Mouse (Mus musculus) hindbrain, embryonic 10.5 days (tissue): ENCODE measurements around the gene Gnpnat1. TPM values are rescaled to one million over a fixed set of nuclear protein-coding genes. Genes with fewer than 3 reads are reported as not detected.

Experiments used
- DNase-seq: peaks from one replicate; pipeline ENCODE4 v3.0.0-alpha.2; 2017; ENCODE audit warnings: low spot score
- H3K27ac ChIP-seq: fragments of 300-500 bp; sonication (generic); 2 replicates; pipeline ENCODE4 v1.5.1; 2016; ENCODE audit warnings: mild to moderate bottlenecking, moderate library complexity
- H3K27me3 ChIP-seq: fragments of 300-500 bp; sonication (generic); 2 replicates; pipeline ENCODE4 v1.6.1; 2016; ENCODE audit warnings: mild to moderate bottlenecking; ENCODE audit not compliant: poor library complexity, insufficient read depth, severe bottlenecking
- H3K36me3 ChIP-seq: fragments of 300-500 bp; sonication (generic); 2 replicates; pipeline ENCODE4 v1.6.1; 2016; ENCODE audit warnings: mild to moderate bottlenecking, moderate library complexity
- H3K4me1 ChIP-seq: fragments of 300-500 bp; sonication (generic); replicated peaks from 2 replicates; pipeline ENCODE4 v1.6.1; 2016; ENCODE audit warnings: mild to moderate bottlenecking
- H3K4me3 ChIP-seq: fragments of 300-500 bp; sonication (generic); 2 replicates; pipeline ENCODE4 v1.5.1; 2016; ENCODE audit warnings: mild to moderate bottlenecking, moderate library complexity
- H3K9me3 ChIP-seq: fragments of 300-500 bp; sonication (generic); 2 replicates; pipeline ENCODE4 v1.6.1; 2016; ENCODE audit warnings: mild to moderate bottlenecking, moderate library complexity
- WGBS: fragments of 180-500 bp; shearing (Covaris S2); methylation state at CpG from one replicate; pipeline ENCODE4 v1.1.7; 2016; 5-methylcytosine and 5-hydroxymethylcytosine counted together
- polyA plus RNA-seq: library from polyadenylated mRNA; unstranded; fragments of >200 nt; fragmentation: Nextera tagmentation; extraction: Ambion mirVana; gene quantifications from 2 replicates; pipeline ENCODE4 v1.2.1, GENCODE M21; 2016

The Gnpnat1 gene
- polyA plus RNA-seq, 1 experiment from 2014 or later, result 38.6 TPM

- Histone ChIP-seq H3K4me3 (no peak overlapping the region), H3K4me1 (peaks cover 16% of the 10 kb centered on the region), H3K36me3 (no peaks in the 10 kb centered on the region), H3K9me3 (no peaks in the 10 kb centered on the region), H3K27ac (0 out of 2 replicates have a peak overlapping the region, but pooled peaks have one; percentile 0), H3K27me3 (no peaks in the 10 kb centered on the region)
- no peak for DNase-seq
- WGBS, result 80% methylated on average over 19 of the region's 19 CpGs
Observed at GRCm38 (mm10) chr14:45438250-45438930, 33.7 kb upstream of the Gnpnat1 start.

- Histone ChIP-seq H3K27ac (no peak overlapping the region), H3K36me3 (no peaks in the 10 kb centered on the region), H3K9me3 (peaks cover 14% of the 10 kb centered on the region), H3K27me3 (no peaks in the 10 kb centered on the region), H3K4me3 (no peak overlapping the region), H3K4me1 (peaks cover 5% of the 10 kb centered on the region; the same call in 1 of the 2 replicates)
- WGBS, result 72% methylated on average over 6 of the region's 6 CpGs
- no peak for DNase-seq
Observed at GRCm38 (mm10) chr14:45434220-45434619, 29.5 kb upstream of the Gnpnat1 start.

- WGBS, result 70% methylated on average over 4 of the region's 4 CpGs
- no peaks in the 10 kb centered on the region for H3K36me3 ChIP-seq
Observed at GRCm38 (mm10) chr14:45432003-45432402, 27.3 kb upstream of the Gnpnat1 start.

GRCm38 (mm10) chr14:45430066-45430842 is 25.5 kb upstream of the Gnpnat1 start:
- Histone ChIP-seq H3K36me3 (no peaks in the 10 kb centered on the region), H3K4me3 (no peak overlapping the region), H3K27ac (no peak overlapping the region), H3K9me3 (peaks cover 18% of the 10 kb centered on the region), H3K27me3 (no peaks in the 10 kb centered on the region), H3K4me1 (no peaks in the 10 kb centered on the region)
- WGBS, result 90% methylated on average over 13 of the region's 13 CpGs
- no peak for DNase-seq

More at GRCm38 (mm10) chr14:45432003-45432402, 27.3 kb upstream of the Gnpnat1 start:
- Histone ChIP-seq H3K4me3 (no peak overlapping the region), H3K4me1 (no peaks in the 10 kb centered on the region), H3K27ac (no peak overlapping the region), H3K9me3 (peaks cover 14% of the 10 kb centered on the region), H3K27me3 (no peaks in the 10 kb centered on the region)
- DNase-seq, result no peak

GRCm38 (mm10) chr14:45423220-45423619 is 18.5 kb upstream of the Gnpnat1 start:
- 13% methylated on average over 5 of the region's 5 CpGs for WGBS
- Histone ChIP-seq H3K4me1 (no peaks in the 10 kb centered on the region), H3K27ac (no peak overlapping the region), H3K4me3 (no peak overlapping the region), H3K36me3 (no peaks in the 10 kb centered on the region), H3K27me3 (no peaks in the 10 kb centered on the region), H3K9me3 (0 out of 2 replicates have a peak, but pooled peaks cover 4% of the 10 kb centered on the region)
- DNase-seq, result no peak

- Histone ChIP-seq H3K4me1 (no peaks in the 10 kb centered on the region), H3K9me3 (0 out of 2 replicates have a peak, but pooled peaks cover 4% of the 10 kb centered on the region), H3K36me3 (no peaks in the 10 kb centered on the region), H3K27ac (no peak overlapping the region), H3K4me3 (no peak overlapping the region), H3K27me3 (no peaks in the 10 kb centered on the region)
- no peak for DNase-seq
- 70% methylated on average over 4 of the region's 4 CpGs for WGBS
Observed at GRCm38 (mm10) chr14:45422371-45422770, 17.7 kb upstream of the Gnpnat1 start.

GRCm38 (mm10) chr14:45419323-45419722 is 14.6 kb upstream of the Gnpnat1 start:
- Histone ChIP-seq H3K4me3 (no peak overlapping the region), H3K36me3 (no peaks in the 10 kb centered on the region), H3K9me3 (no peaks in the 10 kb centered on the region), H3K27ac (no peak overlapping the region), H3K4me1 (no peaks in the 10 kb centered on the region), H3K27me3 (no peaks in the 10 kb centered on the region)
- WGBS, result 74% methylated on average over 4 of the region's 4 CpGs
- no peak for DNase-seq

GRCm38 (mm10) chr14:45418553-45418952 is 13.8 kb upstream of the Gnpnat1 start:
- Histone ChIP-seq H3K4me1 (no peaks in the 10 kb centered on the region), H3K27me3 (no peaks in the 10 kb centered on the region), H3K36me3 (no peaks in the 10 kb centered on the region), H3K27ac (no peak overlapping the region), H3K4me3 (no peak overlapping the region), H3K9me3 (no peaks in the 10 kb centered on the region)
- 89% methylated on average over 3 of the region's 3 CpGs for WGBS
- DNase-seq, result no peak

- WGBS, result 92% methylated on average over 4 of the region's 4 CpGs
- DNase-seq, result no peak
- H3K9me3 ChIP-seq, result no peaks in the 10 kb centered on the region
- H3K4me1 ChIP-seq, result no peaks in the 10 kb centered on the region
- H3K36me3 ChIP-seq, result no peaks in the 10 kb centered on the region
- H3K4me3 ChIP-seq, result no peak overlapping the region
- H3K27ac ChIP-seq, result no peak overlapping the region
- no peaks in the 10 kb centered on the region for H3K27me3 ChIP-seq
Observed at GRCm38 (mm10) chr14:45416265-45416664, 11.6 kb upstream of the Gnpnat1 start.

GRCm38 (mm10) chr14:45403651-45404050 is 1.1 kb downstream of the Gnpnat1 start:
- Histone ChIP-seq H3K9me3 (no peaks in the 10 kb centered on the region), H3K36me3 (no peaks in the 10 kb centered on the region)
- 88% methylated on average over 7 of the region's 7 CpGs for WGBS

GRCm38 (mm10) chr14:45399836-45400235 is 4.9 kb downstream of the Gnpnat1 start:
- Histone ChIP-seq H3K36me3 (no peaks in the 10 kb centered on the region), H3K27me3 (no peaks in the 10 kb centered on the region), H3K9me3 (no peaks in the 10 kb centered on the region), H3K27ac (no peak overlapping the region), H3K4me1 (no peaks in the 10 kb centered on the region), H3K4me3 (no peak overlapping the region)
- DNase-seq, result no peak
- WGBS, result 79% methylated on average over 3 of the region's 3 CpGs

More at GRCm38 (mm10) chr14:45403651-45404050, 1.1 kb downstream of the Gnpnat1 start:
- H3K27ac ChIP-seq, result no peak overlapping the region
- H3K27me3 ChIP-seq, result no peaks in the 10 kb centered on the region
- H3K4me3 ChIP-seq, result no peak overlapping the region
- no peaks in the 10 kb centered on the region for H3K4me1 ChIP-seq
- DNase-seq, result no peak

GRCm38 (mm10) chr14:45389194-45389593 is 15.5 kb downstream of the Gnpnat1 start:
- H3K36me3 ChIP-seq, result no peaks in the 10 kb centered on the region
- peaks cover 19% of the 10 kb centered on the region for H3K4me1 ChIP-seq
- H3K27ac ChIP-seq, result peak overlapping the region; percentile 93
- H3K4me3 ChIP-seq, result peak overlapping the region; percentile 85
- no peaks in the 10 kb centered on the region for H3K9me3 ChIP-seq
- H3K27me3 ChIP-seq, result no peaks in the 10 kb centered on the region
- DNase-seq, result no peak
- WGBS, result 26% methylated on average over 3 of the region's 3 CpGs
